Mouse (Mus musculus): ENCODE results near the gene Vps51. TPM values are rescaled to one million over a fixed set of nuclear protein-coding genes. Genes with fewer than 3 reads are reported as not detected.

Vps51 gene
- 55.2 TPM for polyA plus RNA-seq (2012; fragmentation: generic; extraction: Trizol)
- long read RNA-seq, experiment 1, transcript Vps51-201 (10 exons, 2,675 nt), result major isoform, 22 of 44 reads
- long read RNA-seq, experiment 1, transcript Vps51-208 (2 exons, 840 nt), result minor isoform, 6 of 44 reads
- long read RNA-seq, experiment 1, partial matches to known transcripts, result 9 of 44 reads
- long read RNA-seq, experiment 1, other reads (novel, unspliced or antisense), result 7 of 44 reads
- long read RNA-seq, experiment 2, transcript Vps51-201 (10 exons, 2,675 nt), result major isoform, 227 of 289 reads
- long read RNA-seq, experiment 2, partial matches to known transcripts, result 14 of 289 reads
- long read RNA-seq, experiment 2, other reads (novel, unspliced or antisense), result 46 of 289 reads

DNA sequence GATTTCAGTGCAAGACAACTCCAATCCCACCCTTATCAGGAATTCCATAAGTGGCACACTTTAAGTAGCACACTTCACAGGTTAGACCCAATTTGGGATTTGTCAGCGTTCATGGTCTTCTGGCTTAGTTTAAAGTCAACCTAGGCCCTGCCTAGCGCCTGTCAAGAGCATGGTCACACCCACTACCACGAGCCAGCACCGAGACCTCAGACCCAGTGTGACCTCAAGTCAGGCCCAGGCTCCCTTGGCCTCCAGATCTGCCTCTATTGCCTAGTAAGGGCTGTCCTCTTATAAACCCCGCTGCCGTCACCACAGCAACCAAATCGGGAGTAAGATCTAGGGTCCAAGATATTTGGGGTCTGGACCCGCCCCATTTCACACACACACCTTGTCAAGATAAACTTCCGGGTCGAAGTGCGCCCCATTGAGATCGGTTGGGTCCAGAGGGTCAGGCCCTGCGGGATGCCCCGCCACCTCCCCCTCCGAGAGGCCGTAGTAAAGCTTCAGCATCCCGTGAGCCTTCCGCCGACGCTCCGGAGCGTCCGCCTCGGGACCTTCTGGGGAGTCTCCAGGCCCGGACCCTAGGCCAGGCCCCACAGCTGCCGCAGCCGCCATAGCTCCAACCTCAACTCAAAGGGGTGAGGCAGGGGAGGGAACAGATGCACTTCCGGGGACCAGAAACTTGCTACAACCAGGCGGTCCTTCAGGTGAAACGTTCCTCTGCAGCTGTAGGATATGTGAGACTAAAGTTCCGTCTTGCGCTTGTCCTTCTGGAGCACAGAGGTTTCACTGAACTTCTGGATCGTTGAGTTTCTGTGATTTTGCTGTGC is at the start of gene Vps51:
TSS of gene Vps51 (minus strand) at position 668 of the 830 bp plus-strand sequence.
- H3K79me3 ChIP-seq (ENCODE audit: low read depth), result peaks cover 7% of the 10 kb centered on the region
- no peaks in the 10 kb centered on the region for H3K27me3 ChIP-seq (ENCODE audit: control insufficient read depth, insufficient read depth, insufficient read length)
- H3K36me3 ChIP-seq (ENCODE audit: control insufficient read depth, insufficient read depth), result peaks cover 14% of the 10 kb centered on the region
- H3K4me3 ChIP-seq (ENCODE audit: insufficient read depth, poor library complexity, severe bottlenecking), result peak within 1 kb of the TSS; percentile 83
- H3K79me2 ChIP-seq (ENCODE audit: control insufficient read depth, insufficient read depth), result peaks cover 28% of the 10 kb centered on the region
- H3ac ChIP-seq (ENCODE audit: control insufficient read depth, insufficient read length, low read depth), result peak within 1 kb of the TSS; percentile 87
- TF ChIP-seq MYOD1 (IDR thresholded peaks at IDR 0.05; ENCODE audit: control insufficient read depth, insufficient read length, low read depth) (peak; percentile 37), MAX (IDR thresholded peaks at IDR 0.05) (peak; percentile 88), CTCF (IDR thresholded peaks at IDR 0.05; ENCODE audit: control insufficient read depth, insufficient read depth, insufficient read length) (no peak), MYOG (IDR thresholded peaks at IDR 0.05; ENCODE audit: control insufficient read depth, extremely low read depth, insufficient read length) (no peak)

- no peak overlapping the region for H3K4me3 ChIP-seq (ENCODE audit: insufficient read depth, poor library complexity, severe bottlenecking)
- no peaks in the 10 kb centered on the region for H3K79me2 ChIP-seq (ENCODE audit: control insufficient read depth, insufficient read depth)
- H3ac ChIP-seq (ENCODE audit: control insufficient read depth, insufficient read length, low read depth), result no peak overlapping the region
- no peaks in the 10 kb centered on the region for H3K79me3 ChIP-seq (ENCODE audit: low read depth)
- TF ChIP-seq CTCF (IDR thresholded peaks at IDR 0.05; ENCODE audit: control insufficient read depth, insufficient read depth, insufficient read length) (peak; percentile 29), CEBPB (IDR thresholded peaks at IDR 0.05; ENCODE audit: low read depth) (no peak)
- no peaks in the 10 kb centered on the region for H3K27me3 ChIP-seq (ENCODE audit: control insufficient read depth, insufficient read depth, insufficient read length)
- H3K36me3 ChIP-seq (ENCODE audit: control insufficient read depth, insufficient read depth), result peaks cover 8% of the 10 kb centered on the region
Measured at GRCm38 (mm10) chr19:6126289-6126688, 49.3 kb upstream of the Vps51 start.

DNA sequence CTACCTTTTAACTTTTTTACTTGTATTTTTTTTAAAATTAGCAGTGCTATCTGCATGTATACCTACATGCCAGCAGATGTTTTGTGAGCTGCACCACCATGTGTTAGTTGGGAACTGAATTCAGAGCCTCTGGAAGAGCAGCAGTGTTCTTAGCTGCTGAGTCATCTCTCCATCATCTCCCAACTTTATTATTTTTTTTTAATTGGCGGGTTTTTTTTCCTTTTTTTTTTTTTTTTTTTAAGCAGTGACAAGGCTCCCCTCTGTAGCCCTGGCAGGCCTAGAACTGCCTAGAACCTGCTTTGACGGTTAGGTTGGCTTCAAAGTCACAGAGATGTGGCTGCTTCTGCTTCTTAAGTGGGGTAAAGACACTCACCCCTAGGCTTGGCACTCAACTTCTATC is 47.9 kb upstream of the Vps51 start:
- Histone ChIP-seq H3K79me3 (ENCODE audit: low read depth) (no peaks in the 10 kb centered on the region), H3ac (ENCODE audit: control insufficient read depth, insufficient read length, low read depth) (no peak overlapping the region), H3K27me3 (ENCODE audit: control insufficient read depth, insufficient read depth, insufficient read length) (no peaks in the 10 kb centered on the region), H3K4me3 (ENCODE audit: insufficient read depth, poor library complexity, severe bottlenecking) (no peak overlapping the region), H3K79me2 (ENCODE audit: control insufficient read depth, insufficient read depth) (no peaks in the 10 kb centered on the region), H3K36me3 (ENCODE audit: control insufficient read depth, insufficient read depth) (peaks cover 8% of the 10 kb centered on the region)
- TF ChIP-seq MYOD1 (IDR thresholded peaks at IDR 0.05; ENCODE audit: control insufficient read depth, insufficient read length, low read depth), result no peak

- H3ac ChIP-seq (ENCODE audit: control insufficient read depth, insufficient read length, low read depth), result no peak overlapping the region
- no peak overlapping the region for H3K4me3 ChIP-seq (ENCODE audit: insufficient read depth, poor library complexity, severe bottlenecking)
Measured at GRCm38 (mm10) chr19:6123330-6123729, 46.3 kb upstream of the Vps51 start.

DNA sequence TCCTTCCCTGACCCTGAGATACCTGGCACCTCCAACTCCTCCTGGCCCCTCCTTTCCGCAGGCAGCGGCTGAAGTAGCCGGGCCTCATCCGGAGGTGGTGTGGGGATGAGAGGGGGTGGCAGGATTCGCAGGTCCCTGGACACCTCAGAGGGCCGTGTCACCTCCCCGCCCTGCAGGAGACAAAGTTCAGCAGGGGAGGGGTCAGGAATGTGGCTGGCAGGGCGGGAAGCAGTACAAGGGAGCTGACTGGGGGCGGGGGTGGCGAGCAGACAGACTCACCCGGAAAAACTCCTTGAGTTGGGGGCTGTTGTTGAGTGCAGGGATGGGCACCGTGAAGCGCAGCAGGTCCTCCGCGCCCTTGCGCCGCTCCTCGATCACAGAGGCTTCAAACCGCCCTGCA is 44.7 kb upstream of the Vps51 start:
- H3K4me3 ChIP-seq (ENCODE audit: insufficient read depth, poor library complexity, severe bottlenecking), result no peak overlapping the region
- TF ChIP-seq CEBPB (IDR thresholded peaks at IDR 0.05; ENCODE audit: low read depth) (no peak), MYOG (IDR thresholded peaks at IDR 0.05; ENCODE audit: control insufficient read depth, extremely low read depth, insufficient read length) (no peak), CTCF (IDR thresholded peaks at IDR 0.05; ENCODE audit: control insufficient read depth, insufficient read depth, insufficient read length) (no peak), MAX (IDR thresholded peaks at IDR 0.05) (no peak), USF1 (IDR thresholded peaks at IDR 0.05; ENCODE audit: low read depth) (no peak), FOSL1 (IDR thresholded peaks at IDR 0.05; ENCODE audit: insufficient read depth, low read length, poor library complexity, severe bottlenecking) (no peak), MYOD1 (IDR thresholded peaks at IDR 0.05; ENCODE audit: control insufficient read depth, insufficient read length, low read depth) (no peak)
- H3K79me3 ChIP-seq (ENCODE audit: low read depth), result peaks cover 9% of the 10 kb centered on the region

More at GRCm38 (mm10) chr19:6123330-6123729, 46.3 kb upstream of the Vps51 start:
- TF ChIP-seq MYOG (IDR thresholded peaks at IDR 0.05; ENCODE audit: control insufficient read depth, extremely low read depth, insufficient read length) (no peak), USF1 (IDR thresholded peaks at IDR 0.05; ENCODE audit: low read depth) (no peak), CTCF (IDR thresholded peaks at IDR 0.05; ENCODE audit: control insufficient read depth, insufficient read depth, insufficient read length) (no peak), CEBPB (IDR thresholded peaks at IDR 0.05; ENCODE audit: low read depth) (no peak), FOSL1 (IDR thresholded peaks at IDR 0.05; ENCODE audit: insufficient read depth, low read length, poor library complexity, severe bottlenecking) (no peak), MYOD1 (IDR thresholded peaks at IDR 0.05; ENCODE audit: control insufficient read depth, insufficient read length, low read depth) (no peak), MAX (IDR thresholded peaks at IDR 0.05) (no peak)
- Histone ChIP-seq H3K36me3 (ENCODE audit: control insufficient read depth, insufficient read depth) (peaks cover 8% of the 10 kb centered on the region), H3K27me3 (ENCODE audit: control insufficient read depth, insufficient read depth, insufficient read length) (no peaks in the 10 kb centered on the region), H3K79me2 (ENCODE audit: control insufficient read depth, insufficient read depth) (no peaks in the 10 kb centered on the region), H3K79me3 (ENCODE audit: low read depth) (no peaks in the 10 kb centered on the region)

More for the DNA sequence above, 44.7 kb upstream of the Vps51 start:
- Histone ChIP-seq H3ac (ENCODE audit: control insufficient read depth, insufficient read length, low read depth) (no peak overlapping the region), H3K27me3 (ENCODE audit: control insufficient read depth, insufficient read depth, insufficient read length) (no peaks in the 10 kb centered on the region), H3K79me2 (ENCODE audit: control insufficient read depth, insufficient read depth) (peaks cover 12% of the 10 kb centered on the region), H3K36me3 (ENCODE audit: control insufficient read depth, insufficient read depth) (peaks cover 8% of the 10 kb centered on the region)

Measured in C2C12 (cell line).